Mouse (Mus musculus) kidney, embryonic 16.5 days (tissue): ENCODE measurements around the gene Ifrd2. TPM values are rescaled to one million over a fixed set of nuclear protein-coding genes. Genes with fewer than 3 reads are reported as not detected.

Experiments
- ATAC-seq: fragments of 200-750 bp; cut with Nextera tagmentation; 2 replicates; pipeline ENCODE4 v1.8.0; 2017; ENCODE audit warnings: moderate TSS enrichment; ENCODE audit not compliant: low FRiP score, low TSS enrichment
- H3K27ac ChIP-seq: fragments of 300-500 bp; sonication (generic); 2 replicates; pipeline ENCODE4 v1.5.1; 2014; ENCODE audit warnings: low read length
- H3K27me3 ChIP-seq: fragments of 300-500 bp; sonication (generic); 2 replicates; pipeline ENCODE4 v1.6.1; 2014; ENCODE audit warnings: low read length, control low read depth, mixed read lengths; ENCODE audit not compliant: insufficient read depth
- H3K36me3 ChIP-seq: fragments of 300-500 bp; sonication (generic); 2 replicates; pipeline ENCODE4 v1.6.1; 2014; ENCODE audit warnings: low read length, control low read depth, mixed read lengths; ENCODE audit not compliant: insufficient read depth
- H3K4me1 ChIP-seq: fragments of 300-500 bp; sonication (generic); 2 replicates; pipeline ENCODE4 v1.6.1; 2014; ENCODE audit warnings: low read length, control low read depth, mixed read lengths; ENCODE audit not compliant: insufficient read depth
- H3K4me2 ChIP-seq: fragments of 300-500 bp; sonication (generic); replicated peaks from 2 replicates; pipeline ENCODE4 v1.6.1; 2014; ENCODE audit warnings: low read depth, low read length
- H3K4me3 ChIP-seq: fragments of 300-500 bp; sonication (generic); 2 replicates; pipeline ENCODE4 v1.5.1; 2014; ENCODE audit warnings: mild to moderate bottlenecking, low read length
- H3K9ac ChIP-seq: fragments of 300-500 bp; sonication (generic); replicated peaks from 2 replicates; pipeline ENCODE4 v1.6.1; 2014; ENCODE audit warnings: low read length
- H3K9me3 ChIP-seq: fragments of 300-500 bp; sonication (generic); 2 replicates; pipeline ENCODE4 v1.6.1; 2016; ENCODE audit warnings: low read length, control low read depth
- WGBS: fragments of 180-500 bp; shearing (Covaris S2); extraction: QIAGEN DNeasy Blood & Tissue Kit; methylation state at CpG from one replicate; pipeline ENCODE4 v1.1.7; 2014; 5-methylcytosine and 5-hydroxymethylcytosine counted together
- polyA plus RNA-seq: library from polyadenylated mRNA; unstranded; fragments of >200 nt; fragmentation: Nextera tagmentation; extraction: Ambion mirVana; gene quantifications from 2 replicates; pipeline ENCODE4 v1.2.1, GENCODE M21; 2015

The Ifrd2 gene
- polyA plus RNA-seq, 1 experiment from 2014 or later, result 64.3 TPM

DNA sequence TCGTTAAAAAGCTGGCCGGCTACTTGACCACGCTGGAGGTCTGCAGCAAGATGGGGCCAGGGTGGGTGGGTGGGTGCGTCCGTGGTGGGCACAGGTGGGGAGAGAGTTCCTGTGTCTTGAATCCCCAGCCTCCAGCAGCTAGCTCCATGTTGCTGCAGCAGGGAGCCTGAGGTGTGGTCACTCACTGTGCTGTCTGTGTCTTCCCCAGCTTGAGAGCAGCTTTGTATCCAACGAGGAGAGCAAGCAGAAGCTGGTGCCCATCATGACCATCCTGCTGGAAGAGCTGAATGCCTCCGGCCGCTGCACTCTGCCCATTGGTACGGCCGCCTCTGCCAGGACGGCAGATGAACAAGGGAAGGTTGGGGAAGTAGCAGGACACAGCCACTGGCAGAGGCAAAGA is 44.1 kb upstream of the Ifrd2 start:
- H3K4me2 ChIP-seq, result peak overlapping the region; percentile 89
- no peak overlapping the region for H3K27ac ChIP-seq
- 83% methylated on average over 11 of the region's 11 CpGs for WGBS
- H3K4me3 ChIP-seq, result no peak overlapping the region
- H3K9me3 ChIP-seq, result no peaks in the 10 kb centered on the region
- peaks cover 36% of the 10 kb centered on the region for H3K36me3 ChIP-seq
- no peak overlapping the region for H3K9ac ChIP-seq
- H3K27me3 ChIP-seq, result no peaks in the 10 kb centered on the region
- no peak for ATAC-seq
- peaks cover 30% of the 10 kb centered on the region for H3K4me1 ChIP-seq

DNA sequence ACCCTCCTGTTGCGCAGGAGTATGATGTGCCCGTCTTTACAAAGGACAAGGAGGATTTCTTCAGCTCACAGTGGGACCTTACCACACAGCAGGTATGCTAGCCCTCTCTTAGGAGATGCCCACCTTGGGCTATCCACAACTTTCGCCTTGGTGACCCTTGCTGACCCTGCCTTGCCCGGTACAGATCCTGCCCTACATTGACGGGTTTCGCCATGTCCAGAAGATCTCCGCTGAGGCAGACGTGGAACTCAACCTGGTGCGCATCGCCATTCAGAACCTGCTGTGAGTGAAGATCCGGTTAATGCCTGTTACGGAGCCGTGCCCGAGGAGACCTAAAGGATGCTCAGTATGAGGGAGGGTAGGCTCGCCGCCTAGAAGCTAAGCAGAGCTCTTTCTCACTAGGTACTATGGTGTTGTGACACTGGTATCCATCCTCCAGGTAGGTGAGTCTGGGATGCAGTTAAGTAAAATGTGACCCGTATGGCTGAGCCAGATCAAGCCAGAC is 43.2 kb upstream of the Ifrd2 start:
- no peak overlapping the region for H3K4me2 ChIP-seq
- ATAC-seq, result no peak
- WGBS, result 94% methylated on average over 17 of the region's 17 CpGs

DNA sequence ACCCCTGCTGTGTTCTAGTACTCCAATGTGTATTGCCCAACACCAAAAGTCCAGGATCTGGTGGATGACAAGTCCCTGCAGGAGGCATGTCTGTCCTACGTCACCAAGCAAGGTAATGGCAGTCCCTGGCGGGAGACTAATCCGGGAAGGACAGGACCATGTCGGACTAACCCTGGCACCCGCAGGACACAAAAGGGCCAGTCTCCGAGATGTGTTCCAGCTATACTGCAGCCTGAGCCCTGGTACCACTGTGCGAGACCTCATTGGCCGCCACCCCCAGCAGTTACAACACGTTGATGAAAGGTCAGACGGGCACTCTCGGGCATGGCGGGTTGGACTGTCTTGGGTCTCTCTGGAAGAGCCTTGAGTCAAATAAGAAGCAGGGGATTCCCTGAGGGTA is 42.7 kb upstream of the Ifrd2 start:
- peaks cover 22% of the 10 kb centered on the region; the same call in 1 of the 2 replicates for H3K36me3 ChIP-seq
- H3K4me1 ChIP-seq, result peaks cover 32% of the 10 kb centered on the region
- no peaks in the 10 kb centered on the region for H3K27me3 ChIP-seq
- 93% methylated on average over 12 of the region's 12 CpGs for WGBS
- H3K27ac ChIP-seq, result no peak overlapping the region
- H3K9me3 ChIP-seq, result no peaks in the 10 kb centered on the region
- H3K9ac ChIP-seq, result no peak overlapping the region
- no peak overlapping the region for H3K4me2 ChIP-seq
- H3K4me3 ChIP-seq, result no peak overlapping the region
- no peak for ATAC-seq

More for the DNA sequence above, 43.2 kb upstream of the Ifrd2 start:
- H3K4me1 ChIP-seq, result peaks cover 32% of the 10 kb centered on the region
- H3K4me3 ChIP-seq, result no peak overlapping the region
- no peaks in the 10 kb centered on the region for H3K9me3 ChIP-seq
- peaks cover 26% of the 10 kb centered on the region for H3K36me3 ChIP-seq
- no peak overlapping the region for H3K9ac ChIP-seq
- H3K27me3 ChIP-seq, result no peaks in the 10 kb centered on the region
- no peak overlapping the region for H3K27ac ChIP-seq

DNA sequence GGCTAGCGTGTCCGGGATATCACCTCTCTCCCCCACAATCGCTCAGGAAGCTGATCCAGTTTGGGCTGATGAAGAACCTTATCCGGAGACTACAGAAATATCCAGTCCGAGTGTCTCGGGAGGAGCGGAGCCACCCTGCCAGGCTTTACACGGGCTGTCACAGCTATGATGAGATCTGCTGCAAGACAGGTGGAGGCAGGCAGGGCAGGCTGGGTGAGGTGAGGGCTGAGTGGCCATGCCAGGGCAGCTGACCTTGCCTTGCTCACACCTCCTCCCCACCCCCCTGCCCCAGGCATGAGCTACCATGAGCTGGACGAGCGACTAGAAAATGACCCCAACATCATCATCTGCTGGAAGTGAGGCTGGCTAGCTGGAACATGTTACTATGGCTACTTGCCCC is 42.2 kb upstream of the Ifrd2 start:
- ATAC-seq, result no peak
- Histone ChIP-seq H3K9me3 (no peaks in the 10 kb centered on the region), H3K27ac (no peak overlapping the region), H3K36me3 (peaks cover 17% of the 10 kb centered on the region; the same call in 1 of the 2 replicates), H3K4me3 (no peak overlapping the region), H3K4me1 (peaks cover 33% of the 10 kb centered on the region), H3K27me3 (no peaks in the 10 kb centered on the region), H3K9ac (no peak overlapping the region), H3K4me2 (no peak overlapping the region)
- 83% methylated on average over 10 of the region's 10 CpGs for WGBS

DNA sequence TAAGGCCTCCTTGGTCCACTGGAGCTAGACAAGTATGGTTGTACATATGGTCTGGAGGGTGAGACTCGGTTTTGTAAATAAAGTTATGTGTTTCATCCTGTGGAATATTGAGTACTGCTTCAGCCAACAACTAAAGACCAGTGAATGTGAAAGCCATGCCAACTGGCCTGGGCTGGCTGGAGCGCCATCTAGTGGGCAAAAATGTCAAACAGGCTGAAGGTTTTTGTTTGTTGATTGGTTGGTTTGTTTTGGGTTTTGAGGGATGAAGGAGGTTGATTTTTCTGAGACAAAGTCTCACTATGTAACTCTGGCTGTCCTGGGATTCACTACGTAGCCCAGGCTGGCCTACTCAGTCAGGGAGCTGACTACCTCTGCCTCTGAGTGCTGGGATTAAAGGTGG is 41.8 kb upstream of the Ifrd2 start:
- Histone ChIP-seq H3K27ac (no peak overlapping the region), H3K4me3 (no peak overlapping the region), H3K36me3 (peaks cover 17% of the 10 kb centered on the region; the same call in 1 of the 2 replicates), H3K4me2 (no peak overlapping the region), H3K9me3 (no peaks in the 10 kb centered on the region), H3K9ac (no peak overlapping the region), H3K27me3 (no peaks in the 10 kb centered on the region), H3K4me1 (peaks cover 37% of the 10 kb centered on the region)
- WGBS, result 4% methylated on average over 3 of the region's 3 CpGs
- ATAC-seq, result no peak

DNA sequence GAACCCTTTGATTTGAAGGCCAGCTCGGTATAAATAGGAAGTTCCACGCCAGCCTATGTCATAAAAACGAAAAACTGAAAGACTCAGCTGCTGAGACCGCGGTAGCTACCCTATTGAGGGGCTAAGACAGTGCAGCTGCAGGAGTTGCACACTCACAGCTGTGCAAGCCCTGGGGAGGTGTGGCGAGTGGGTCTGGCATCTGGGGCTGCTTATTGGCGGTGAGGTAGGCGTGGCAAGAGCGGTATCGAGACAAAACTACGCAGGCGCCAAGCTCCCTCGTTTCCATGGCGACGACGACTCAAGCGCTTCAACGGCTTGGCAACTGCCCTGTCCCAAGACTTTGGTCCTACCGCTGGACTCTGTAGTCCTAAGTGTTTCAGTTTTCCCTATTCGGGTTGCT is 40.4 kb upstream of the Ifrd2 start, which contains the start of gene Zmynd10:
Gene Zmynd10 (plus strand): TSS at position 273 of the 400 bp plus-strand sequence.
- Histone ChIP-seq H3K4me3 (peak within 1 kb of the TSS; percentile 24), H3K27ac (0 out of 2 replicates have a peak within 1 kb of the TSS, but pooled peaks have one; percentile 18), H3K4me1 (peaks cover 42% of the 10 kb centered on the region), H3K4me2 (peak within 1 kb of the TSS; percentile 51), H3K9ac (peak within 1 kb of the TSS; percentile 48; the same call in 1 of the 2 replicates), H3K27me3 (no peaks in the 10 kb centered on the region), H3K9me3 (no peaks in the 10 kb centered on the region), H3K36me3 (peaks cover 17% of the 10 kb centered on the region; the same call in 1 of the 2 replicates)
- 1% methylated on average over 20 of the region's 20 CpGs for WGBS
- ATAC-seq, result peak; percentile 55

DNA sequence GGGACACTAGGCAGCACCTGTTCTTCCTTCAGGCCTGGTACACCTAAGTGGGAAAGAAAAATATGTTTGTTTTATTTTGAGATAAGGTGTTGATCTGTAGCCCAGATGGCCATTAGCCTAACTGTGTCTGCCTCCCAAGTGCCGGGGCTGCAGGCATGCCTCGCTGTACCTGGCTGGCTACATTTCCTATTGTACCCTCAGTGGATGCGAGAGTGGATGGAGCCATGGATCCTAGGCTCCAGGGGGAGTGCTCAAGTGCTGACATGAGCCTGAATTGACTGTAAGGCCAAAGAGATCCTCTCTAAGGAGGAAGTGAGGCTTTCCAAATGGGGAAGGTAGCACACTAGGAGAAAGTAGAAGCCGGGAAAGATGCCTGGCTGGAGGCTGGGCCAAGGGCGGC is 39.5 kb upstream of the Ifrd2 start:
- no peak for ATAC-seq
- H3K9me3 ChIP-seq, result no peaks in the 10 kb centered on the region
- peaks cover 17% of the 10 kb centered on the region; the same call in 1 of the 2 replicates for H3K36me3 ChIP-seq
- H3K27ac ChIP-seq, result no peak overlapping the region
- H3K4me2 ChIP-seq, result no peak overlapping the region
- H3K4me3 ChIP-seq, result no peak overlapping the region
- H3K9ac ChIP-seq, result no peak overlapping the region
- H3K4me1 ChIP-seq, result peaks cover 45% of the 10 kb centered on the region
- no peaks in the 10 kb centered on the region for H3K27me3 ChIP-seq
- 81% methylated on average over 5 of the region's 5 CpGs for WGBS

DNA sequence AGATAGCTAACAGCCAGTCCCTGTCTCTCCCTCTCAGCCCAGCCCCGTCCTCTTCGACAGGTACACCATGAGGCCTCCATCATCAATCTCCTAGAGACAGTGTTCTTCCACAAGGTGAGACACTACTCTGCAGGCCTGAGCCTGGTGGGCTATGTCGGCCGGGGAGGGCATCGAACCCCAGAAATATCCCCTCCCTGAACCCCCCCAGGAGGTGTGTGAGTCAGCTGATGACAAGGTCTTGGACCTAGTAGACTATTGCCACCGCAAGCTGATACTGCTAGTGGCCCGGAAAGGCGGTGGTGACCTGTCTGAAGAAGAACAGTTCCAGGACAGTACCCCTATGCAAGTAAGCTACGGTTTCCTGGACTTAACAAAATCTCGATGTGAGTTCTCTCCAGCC is 38.6 kb upstream of the Ifrd2 start:
- no peak for ATAC-seq
- Histone ChIP-seq H3K4me2 (no peak overlapping the region), H3K36me3 (peaks cover 14% of the 10 kb centered on the region; the same call in 1 of the 2 replicates), H3K27me3 (no peaks in the 10 kb centered on the region), H3K27ac (no peak overlapping the region), H3K9me3 (no peaks in the 10 kb centered on the region), H3K4me1 (peaks cover 50% of the 10 kb centered on the region), H3K4me3 (no peak overlapping the region), H3K9ac (no peak overlapping the region)
- 86% methylated on average over 10 of the region's 10 CpGs for WGBS

DNA sequence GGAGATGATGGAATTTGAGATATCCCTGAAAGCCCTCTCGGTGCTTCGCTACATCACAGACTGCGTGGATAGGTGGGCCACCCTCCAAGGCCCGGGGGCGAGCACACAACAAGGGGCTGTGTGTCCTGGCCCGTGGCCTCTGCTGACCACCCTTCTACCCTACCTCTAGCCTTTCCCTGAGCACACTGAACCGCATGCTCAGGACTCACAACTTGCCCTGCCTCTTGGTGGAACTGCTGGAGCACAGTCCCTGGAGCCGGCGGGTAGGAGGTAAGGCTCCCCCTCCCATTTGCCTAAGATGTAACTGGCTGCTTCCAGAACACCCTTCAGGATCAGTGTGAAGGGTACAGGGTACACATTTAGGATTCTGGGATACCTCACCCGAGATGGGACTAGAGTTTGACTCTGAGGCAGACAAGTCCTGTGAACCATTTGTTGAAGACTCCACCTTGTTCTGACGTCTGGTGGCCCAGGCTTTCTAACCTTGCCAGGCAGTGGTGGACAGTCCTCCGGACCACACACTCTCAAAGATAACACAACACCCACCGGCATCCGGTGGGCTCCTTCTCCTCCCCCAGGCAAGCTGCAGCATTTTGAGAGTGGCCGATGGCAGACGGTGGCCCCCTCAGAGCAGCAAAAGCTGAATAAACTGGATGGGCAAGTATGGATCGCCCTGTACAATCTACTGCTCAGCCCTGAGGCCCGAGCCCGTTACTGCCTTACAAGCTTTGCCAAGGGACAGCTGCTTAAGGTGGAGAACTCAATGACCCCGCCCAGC is 38.0 kb upstream of the Ifrd2 start:
- Histone ChIP-seq H3K27ac (no peak overlapping the region), H3K4me1 (peaks cover 53% of the 10 kb centered on the region), H3K4me2 (no peak overlapping the region), H3K9me3 (no peaks in the 10 kb centered on the region), H3K27me3 (no peaks in the 10 kb centered on the region), H3K9ac (no peak overlapping the region), H3K4me3 (no peak overlapping the region), H3K36me3 (peaks cover 7% of the 10 kb centered on the region; the same call in 1 of the 2 replicates)
- no peak for ATAC-seq
- 80% methylated on average over 20 of the region's 20 CpGs for WGBS
